Comparison of ENCODE assay signal across 10 mouse cellular contexts in genomic region chr5:20720201-20720900, GRCm38 (mm10).
DNase-seq lines count a peak whose midpoint lies in the region; ATAC-seq and TF ChIP-seq lines count a peak whose summit lies in the region.
"Had no signal": no experiment of that assay in that cellular context is flagged by ENCODE, and none has a peak within 500 bp of the region (broad histone marks: within the 10 kb centered on the region; RNA-seq: fewer than 3 reads in every experiment).

No protein-coding gene starts in this region.

- intact Hi-C loops in left cerebral cortex, postnatal 10 days (cut with DNase I): no loop called here

- H3K9ac ChIP-seq in liver, embryonic 14.5 days (replicated peaks): no peak overlapping the region

- H3K9me3 ChIP-seq in liver, embryonic 14.5 days (ENCODE audit: control insufficient read depth, low read length): no peaks in the 10 kb centered on the region
- H3K9me3 ChIP-seq: forebrain, embryonic 10.5 days had no signal

- TF ChIP-seq CTCF in liver, embryonic 14.5 days (IDR thresholded peaks at IDR 0.05; ENCODE audit: low read depth): no peak

- no peak overlapping the region for H3K27ac ChIP-seq in liver, embryonic 14.5 days
- H3K27ac ChIP-seq: forebrain, embryonic 10.5 days had no signal

- no peaks in the 10 kb centered on the region for H3K27me3 ChIP-seq in liver, embryonic 14.5 days (ENCODE audit: control insufficient read depth, insufficient read depth, low read length)

- no peak overlapping the region for H3K4me2 ChIP-seq in liver, embryonic 14.5 days (ENCODE audit: low read depth)

- ATAC-seq in liver, embryonic 14.5 days (ENCODE audit: insufficient read depth): peak; percentile 53; the same call in 1 of the 2 replicates

- WGBS in liver, embryonic 14.5 days (ENCODE audit: insufficient replicate concordance): 49% methylated on average over 4 of the region's 4 CpGs

- H3K36me3 ChIP-seq in liver, embryonic 14.5 days (replicated peaks; ENCODE audit: control insufficient read depth, insufficient read depth, low read depth): no peaks in the 10 kb centered on the region
- H3K36me3 ChIP-seq: forebrain, embryonic 10.5 days had no signal

- TF ChIP-seq EP300 in liver, embryonic 14.5 days (IDR thresholded peaks at IDR 0.05; ENCODE audit: low read depth): no peak

- peak; percentile 14 to 29 for DNase-seq in left cerebral cortex, postnatal 10 days (ENCODE audit: extremely low spot score in 1 of 2, low spot score in 2 of 2)
- no peak for DNase-seq in left cerebral cortex, adult 9 months (ENCODE audit: low spot score in 2 of 2)
- DNase-seq in gastrocnemius, postnatal 10 days: peak; percentile 30
- DNase-seq in liver, embryonic 14.5 days (ENCODE audit: low read depth in 3 of 3, low spot score in 3 of 3): peak in 1 of 3 experiments; percentile 7
- DNase-seq in ovary, postnatal 10 days (ENCODE audit: low spot score): peak; percentile 1
- DNase-seq in natural killer cell, adult 2 months (ENCODE audit: low spot score in 2 of 2): no peak
- DNase-seq in spleen, adult 18-20 months: no peak
- no peak for DNase-seq in right cerebral cortex, postnatal 25 days
- DNase-seq: right cerebral cortex, adult 18-20 months had no signal

- H3K4me1 ChIP-seq in liver, embryonic 14.5 days (replicated peaks; ENCODE audit: control insufficient read depth in 2 of 2, insufficient read depth in 2 of 2, low read length in 1 of 2): no peaks in the 10 kb centered on the region
- H3K4me1 ChIP-seq: forebrain, embryonic 10.5 days had no signal

- H3K4me3 ChIP-seq in liver, embryonic 14.5 days (ENCODE audit: insufficient read depth in 1 of 2, low read depth in 2 of 2, low read length in 2 of 2): no peak overlapping the region
- H3K4me3 ChIP-seq: forebrain, embryonic 10.5 days had no signal

Comparison
In these comparisons a context has a peak if more than half of its experiments do, and no peak if none do; other contexts are left out.
1. DNase-seq: peak in left cerebral cortex, postnatal 10 days (2 of 2), gastrocnemius, postnatal 10 days (single experiment) and ovary, postnatal 10 days (single experiment); none in left cerebral cortex, adult 9 months (0 of 2), natural killer cell, adult 2 months (0 of 2), spleen, adult 18-20 months (0 of 2) and right cerebral cortex, postnatal 25 days (single experiment).